Mouse (Mus musculus) limb, embryonic 13.5 days (tissue): ENCODE results near the gene Zfp217. TPM values are rescaled to one million over a fixed set of nuclear protein-coding genes. Genes with fewer than 3 reads are reported as not detected.

Experiments
- ATAC-seq: fragments of 200-750 bp; cut with Nextera tagmentation; 2 replicates; pipeline ENCODE4 v1.8.0; 2017; ENCODE audit warnings: low read depth, moderate number of reproducible peaks, moderate TSS enrichment; ENCODE audit not compliant: low FRiP score
- H3K27ac ChIP-seq: fragments of 300-500 bp; sonication (generic); 2 replicates; pipeline ENCODE4 v1.5.1; 2015; ENCODE audit warnings: inconsistent platforms, mild to moderate bottlenecking, moderate library complexity
- H3K27me3 ChIP-seq: fragments of 300-500 bp; sonication (generic); 2 replicates; pipeline ENCODE4 v1.6.1; 2015; ENCODE audit warnings: mild to moderate bottlenecking, inconsistent platforms
- H3K36me3 ChIP-seq: fragments of 300-500 bp; sonication (generic); 2 replicates; pipeline ENCODE4 v1.6.1; 2015; ENCODE audit warnings: inconsistent platforms, mild to moderate bottlenecking, moderate library complexity
- H3K4me1 ChIP-seq: fragments of 300-500 bp; sonication (generic); 2 replicates; pipeline ENCODE4 v1.6.1; 2015; ENCODE audit warnings: inconsistent platforms
- H3K4me2 ChIP-seq: fragments of 300-500 bp; sonication (generic); replicated peaks from 2 replicates; pipeline ENCODE4 v1.6.1; 2015; ENCODE audit warnings: inconsistent platforms, mild to moderate bottlenecking, moderate library complexity
- H3K4me3 ChIP-seq: fragments of 300-500 bp; sonication (generic); 2 replicates; pipeline ENCODE4 v1.5.1; 2015; ENCODE audit warnings: moderate library complexity, mild to moderate bottlenecking, inconsistent platforms
- H3K9ac ChIP-seq: fragments of 300-500 bp; sonication (generic); 2 replicates; pipeline ENCODE4 v1.6.1; 2015; ENCODE audit warnings: mild to moderate bottlenecking, inconsistent platforms
- H3K9me3 ChIP-seq: fragments of 300-500 bp; sonication (generic); 2 replicates; pipeline ENCODE4 v1.6.1; 2016; ENCODE audit warnings: inconsistent platforms
- WGBS: fragments of 180-500 bp; shearing (Covaris S2); methylation state at CpG from one replicate; pipeline ENCODE4 v1.1.7; 2015; 5-methylcytosine and 5-hydroxymethylcytosine counted together
- polyA plus RNA-seq: library from polyadenylated mRNA; unstranded; fragments of >200 nt; fragmentation: Nextera tagmentation; extraction: Ambion mirVana; gene quantifications from 2 replicates; pipeline ENCODE4 v1.2.1, GENCODE M21; 2015

The Zfp217 gene
- polyA plus RNA-seq, 1 experiment from 2014 or later, result 4.6 TPM

DNA sequence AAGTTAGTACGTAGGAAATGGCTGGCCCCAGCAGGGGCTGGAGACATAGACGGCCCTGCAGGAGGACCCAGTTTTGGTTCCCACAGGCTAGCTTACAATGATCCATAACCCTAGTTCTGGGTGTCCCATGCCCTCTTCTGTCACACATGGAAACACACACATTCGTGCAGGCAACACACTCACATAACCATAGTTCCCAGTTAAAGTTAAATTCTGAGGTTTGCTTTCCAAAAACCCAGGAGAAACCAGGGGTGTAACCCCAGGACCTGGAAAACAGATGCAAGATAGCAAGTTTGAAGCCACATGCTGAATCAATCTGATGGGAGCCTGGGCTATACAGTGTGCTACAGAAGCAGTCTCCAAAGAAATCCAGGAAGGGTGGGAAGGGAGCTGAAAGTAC lies 40.1 kb downstream of the Zfp217 start:
- Histone ChIP-seq H3K36me3 (peaks cover 59% of the 10 kb centered on the region), H3K27ac (no peak overlapping the region), H3K27me3 (no peaks in the 10 kb centered on the region), H3K4me3 (no peak overlapping the region), H3K4me2 (no peak overlapping the region), H3K9ac (no peak overlapping the region), H3K4me1 (no peaks in the 10 kb centered on the region), H3K9me3 (no peaks in the 10 kb centered on the region)
- ATAC-seq, result no peak
- WGBS, result 76% methylated on average over 3 of the region's 3 CpGs

DNA sequence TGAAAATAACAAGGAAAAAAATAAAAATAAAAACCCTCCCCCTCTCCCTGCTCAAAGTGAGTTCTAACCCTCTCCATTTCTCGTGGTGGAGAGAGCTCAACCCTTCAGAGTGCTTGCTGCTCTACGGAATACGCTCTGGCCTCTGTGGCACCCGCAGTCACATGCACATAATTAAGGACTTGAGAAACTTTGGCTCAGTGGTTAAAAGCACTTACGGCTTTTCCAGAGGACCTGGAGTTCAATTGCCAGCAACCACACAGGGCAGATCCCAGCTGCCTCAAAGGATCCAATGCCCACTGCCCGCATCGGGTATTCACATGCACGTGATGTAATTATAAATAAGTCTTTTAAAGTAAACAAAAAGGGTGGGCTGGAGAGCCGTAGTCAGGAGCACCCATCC lies 41.9 kb downstream of the Zfp217 start:
- H3K9me3 ChIP-seq, result no peaks in the 10 kb centered on the region
- H3K4me1 ChIP-seq, result peaks cover 1% of the 10 kb centered on the region; the same call in 1 of the 2 replicates
- no peaks in the 10 kb centered on the region for H3K27me3 ChIP-seq
- no peak overlapping the region for H3K4me3 ChIP-seq
- WGBS, result 60% methylated on average over 9 of the region's 9 CpGs
- no peak overlapping the region for H3K27ac ChIP-seq
- peak overlapping the region; percentile 8; the same call in 1 of the 2 replicates for H3K9ac ChIP-seq
- peaks cover 42% of the 10 kb centered on the region for H3K36me3 ChIP-seq
- H3K4me2 ChIP-seq, result no peak overlapping the region
- no peak for ATAC-seq

DNA sequence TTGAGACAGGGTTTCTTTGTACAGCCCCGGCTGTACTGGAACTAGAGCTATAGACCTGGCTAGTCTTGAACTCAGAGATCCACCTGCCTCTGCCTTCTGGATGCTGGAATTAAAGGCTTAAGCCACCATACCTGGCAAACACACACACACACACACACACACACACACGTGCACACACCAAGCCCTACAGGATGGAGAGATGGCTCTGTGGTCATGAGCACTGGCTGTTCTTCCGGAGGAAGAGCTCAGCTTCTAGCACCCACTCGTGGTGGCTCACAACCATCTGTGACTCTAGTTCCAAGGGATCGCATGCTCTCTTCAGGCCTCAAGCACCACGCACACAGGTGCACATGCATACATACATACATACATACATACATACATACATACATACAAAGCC lies 43.5 kb downstream of the Zfp217 start:
- no peaks in the 10 kb centered on the region for H3K27me3 ChIP-seq
- WGBS, result 88% methylated on average over 6 of the region's 6 CpGs
- H3K27ac ChIP-seq, result no peak overlapping the region
- no peak overlapping the region for H3K4me3 ChIP-seq
- H3K9ac ChIP-seq, result no peak overlapping the region
- no peak for ATAC-seq
- H3K9me3 ChIP-seq, result no peaks in the 10 kb centered on the region
- no peak overlapping the region for H3K4me2 ChIP-seq
- H3K4me1 ChIP-seq, result peaks cover 3% of the 10 kb centered on the region; the same call in 1 of the 2 replicates
- H3K36me3 ChIP-seq, result peaks cover 26% of the 10 kb centered on the region

DNA sequence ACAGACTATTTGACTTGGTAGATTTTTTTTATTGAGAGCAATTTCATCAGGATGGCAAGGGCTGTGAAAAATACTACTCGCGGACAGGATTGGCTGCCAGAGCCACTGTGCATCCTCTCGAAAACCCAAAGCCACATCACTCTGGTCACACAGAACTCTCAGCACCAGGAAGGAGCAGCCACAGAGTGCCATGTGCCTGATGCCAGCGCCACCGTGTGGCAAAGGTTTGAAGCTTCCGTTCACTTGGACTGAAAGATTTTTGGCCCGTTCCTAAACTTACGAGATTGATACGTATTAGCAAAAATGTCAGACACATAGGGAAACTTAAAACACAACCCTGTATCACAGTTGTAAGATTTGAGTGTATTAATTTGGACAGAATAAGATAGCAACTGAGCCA lies 44.1 kb downstream of the Zfp217 start:
- ATAC-seq, result no peak
- Histone ChIP-seq H3K27ac (no peak overlapping the region), H3K4me1 (peaks cover 3% of the 10 kb centered on the region; the same call in 1 of the 2 replicates), H3K4me2 (no peak overlapping the region), H3K9me3 (no peaks in the 10 kb centered on the region), H3K9ac (no peak overlapping the region), H3K4me3 (no peak overlapping the region), H3K36me3 (peaks cover 21% of the 10 kb centered on the region), H3K27me3 (no peaks in the 10 kb centered on the region)
- WGBS, result 47% methylated on average over 9 of the region's 9 CpGs

DNA sequence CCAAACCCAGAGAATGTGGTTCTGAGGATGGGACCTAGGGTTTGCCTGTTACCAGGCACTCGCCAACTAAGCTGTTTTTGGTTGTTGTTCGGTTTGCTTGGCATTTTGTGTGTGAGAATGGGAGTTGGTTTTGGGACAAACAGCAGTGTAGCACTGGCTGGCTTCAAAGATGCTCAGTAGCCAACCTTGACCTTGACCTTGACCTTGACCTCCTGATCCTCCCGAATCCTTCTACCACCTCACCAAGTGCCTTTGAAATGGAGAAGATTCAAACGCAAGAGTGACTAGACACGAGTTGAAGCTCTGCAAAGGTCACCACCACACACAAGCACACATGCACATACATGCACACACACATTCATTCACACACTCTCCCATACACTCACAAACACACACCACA lies 44.6 kb downstream of the Zfp217 start:
- no peak for ATAC-seq
- no peaks in the 10 kb centered on the region for H3K9me3 ChIP-seq
- H3K27me3 ChIP-seq, result no peaks in the 10 kb centered on the region
- peaks cover 21% of the 10 kb centered on the region for H3K36me3 ChIP-seq
- no peak overlapping the region for H3K4me2 ChIP-seq
- no peak overlapping the region for H3K4me3 ChIP-seq
- H3K4me1 ChIP-seq, result peaks cover 3% of the 10 kb centered on the region; the same call in 1 of the 2 replicates
- WGBS, result 79% methylated on average over 5 of the region's 5 CpGs
- no peak overlapping the region for H3K27ac ChIP-seq
- H3K9ac ChIP-seq, result no peak overlapping the region

DNA sequence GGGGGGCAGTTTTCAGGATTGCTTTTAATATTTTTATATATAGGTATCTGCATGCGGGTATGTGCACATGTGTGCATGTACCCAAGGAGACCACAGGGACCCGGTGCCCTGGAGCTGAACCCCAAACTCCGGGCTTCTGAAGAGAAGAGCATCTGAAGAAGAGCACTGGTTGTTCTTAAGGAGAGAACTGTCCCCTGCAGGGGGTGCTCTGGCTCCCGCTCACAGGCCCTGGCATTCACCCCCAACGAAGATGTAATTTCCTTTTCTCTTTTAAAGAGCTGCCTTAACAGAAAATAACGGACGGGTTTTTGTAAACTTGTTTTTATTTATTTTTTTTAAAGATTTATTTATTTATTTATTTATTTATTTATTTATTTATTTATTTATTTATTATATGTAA lies 46.0 kb downstream of the Zfp217 start:
- Histone ChIP-seq H3K27me3 (no peaks in the 10 kb centered on the region), H3K4me2 (no peak overlapping the region), H3K36me3 (peaks cover 10% of the 10 kb centered on the region), H3K27ac (no peak overlapping the region), H3K4me1 (peaks cover 3% of the 10 kb centered on the region; the same call in 1 of the 2 replicates), H3K9ac (no peak overlapping the region), H3K4me3 (no peak overlapping the region), H3K9me3 (no peaks in the 10 kb centered on the region)
- ATAC-seq, result no peak
- WGBS, result 67% methylated on average over 7 of the region's 7 CpGs

DNA sequence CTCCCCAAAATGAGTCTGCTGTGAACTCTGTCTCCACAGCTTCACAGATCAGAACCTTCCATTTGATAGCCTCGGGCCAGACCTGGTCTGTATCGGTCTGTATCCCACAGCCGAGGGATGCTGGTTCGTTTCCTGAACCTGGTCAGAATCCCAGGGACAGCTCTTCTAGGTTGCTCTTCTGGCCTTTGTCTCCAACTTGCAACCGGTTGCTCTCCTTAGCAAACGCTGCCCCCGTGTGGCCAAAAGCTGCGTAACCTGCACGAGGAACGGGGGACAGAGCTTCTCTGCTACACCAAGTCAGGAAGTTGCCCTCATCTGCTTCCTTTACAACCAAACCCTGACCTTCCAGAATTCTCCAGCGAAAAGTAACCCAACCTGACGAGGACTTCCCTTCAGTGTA lies 46.8 kb downstream of the Zfp217 start:
- no peak overlapping the region for H3K4me2 ChIP-seq
- 0 out of 2 replicates have a peak, but pooled peaks have one; percentile 48 for ATAC-seq
- no peaks in the 10 kb centered on the region for H3K27me3 ChIP-seq
- WGBS, result 4% methylated on average over 12 of the region's 12 CpGs
- H3K4me3 ChIP-seq, result no peak overlapping the region
- H3K9ac ChIP-seq, result no peak overlapping the region
- H3K9me3 ChIP-seq, result no peaks in the 10 kb centered on the region
- no peak overlapping the region for H3K27ac ChIP-seq
- peaks cover 5% of the 10 kb centered on the region; the same call in 1 of the 2 replicates for H3K36me3 ChIP-seq
- peaks cover 3% of the 10 kb centered on the region; the same call in 1 of the 2 replicates for H3K4me1 ChIP-seq

DNA sequence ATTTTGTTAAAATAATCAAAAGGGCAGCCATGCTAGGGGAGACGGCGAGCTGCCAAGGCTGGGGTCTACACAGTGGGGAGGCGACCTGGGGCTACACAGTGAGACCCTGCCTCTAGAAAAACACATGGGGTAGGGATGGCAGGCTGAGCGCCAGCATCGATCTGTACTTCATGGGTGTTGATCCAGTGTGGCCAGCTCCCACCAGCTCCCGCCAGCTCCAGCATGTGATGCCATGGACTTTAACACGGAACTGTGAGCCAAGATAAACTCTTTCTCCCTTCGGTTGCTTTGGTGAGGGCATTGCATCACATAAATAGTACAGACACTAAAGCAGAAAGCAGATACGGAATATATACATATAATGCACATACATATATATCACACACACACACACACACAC lies 53.0 kb downstream of the Zfp217 start:
- H3K9ac ChIP-seq, result no peak overlapping the region
- no peaks in the 10 kb centered on the region for H3K9me3 ChIP-seq
- 86% methylated on average over 9 of the region's 9 CpGs for WGBS
- no peaks in the 10 kb centered on the region for H3K27me3 ChIP-seq
- H3K36me3 ChIP-seq, result no peaks in the 10 kb centered on the region
- H3K27ac ChIP-seq, result no peak overlapping the region
- peaks cover 13% of the 10 kb centered on the region for H3K4me1 ChIP-seq
- no peak overlapping the region for H3K4me2 ChIP-seq
- no peak overlapping the region for H3K4me3 ChIP-seq
- no peak for ATAC-seq

DNA sequence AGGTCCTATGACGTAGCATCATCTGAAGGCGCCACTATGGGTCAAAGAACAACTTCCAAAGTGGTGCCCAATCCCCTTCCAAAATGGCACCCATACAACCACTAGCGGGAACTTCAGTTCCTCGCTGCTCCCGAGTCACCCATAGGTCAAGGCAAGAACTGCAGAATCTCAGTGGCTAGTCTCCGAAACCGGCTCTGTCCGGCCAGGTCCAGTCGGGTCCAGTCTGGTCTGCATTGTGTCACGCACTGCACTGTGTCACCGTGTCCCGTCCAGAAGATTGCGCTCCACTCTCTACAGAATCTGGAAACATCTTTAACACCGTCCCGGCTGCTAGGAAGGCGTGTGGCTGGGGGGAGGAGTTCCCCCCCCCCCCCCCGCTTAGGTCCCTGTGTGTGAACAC lies 53.7 kb downstream of the Zfp217 start:
- Histone ChIP-seq H3K27ac (no peak overlapping the region), H3K27me3 (no peaks in the 10 kb centered on the region), H3K36me3 (no peaks in the 10 kb centered on the region), H3K4me1 (peaks cover 13% of the 10 kb centered on the region), H3K4me2 (no peak overlapping the region), H3K9me3 (no peaks in the 10 kb centered on the region), H3K9ac (no peak overlapping the region), H3K4me3 (no peak overlapping the region)
- 94% methylated on average over 17 of the region's 17 CpGs for WGBS
- ATAC-seq, result no peak

DNA sequence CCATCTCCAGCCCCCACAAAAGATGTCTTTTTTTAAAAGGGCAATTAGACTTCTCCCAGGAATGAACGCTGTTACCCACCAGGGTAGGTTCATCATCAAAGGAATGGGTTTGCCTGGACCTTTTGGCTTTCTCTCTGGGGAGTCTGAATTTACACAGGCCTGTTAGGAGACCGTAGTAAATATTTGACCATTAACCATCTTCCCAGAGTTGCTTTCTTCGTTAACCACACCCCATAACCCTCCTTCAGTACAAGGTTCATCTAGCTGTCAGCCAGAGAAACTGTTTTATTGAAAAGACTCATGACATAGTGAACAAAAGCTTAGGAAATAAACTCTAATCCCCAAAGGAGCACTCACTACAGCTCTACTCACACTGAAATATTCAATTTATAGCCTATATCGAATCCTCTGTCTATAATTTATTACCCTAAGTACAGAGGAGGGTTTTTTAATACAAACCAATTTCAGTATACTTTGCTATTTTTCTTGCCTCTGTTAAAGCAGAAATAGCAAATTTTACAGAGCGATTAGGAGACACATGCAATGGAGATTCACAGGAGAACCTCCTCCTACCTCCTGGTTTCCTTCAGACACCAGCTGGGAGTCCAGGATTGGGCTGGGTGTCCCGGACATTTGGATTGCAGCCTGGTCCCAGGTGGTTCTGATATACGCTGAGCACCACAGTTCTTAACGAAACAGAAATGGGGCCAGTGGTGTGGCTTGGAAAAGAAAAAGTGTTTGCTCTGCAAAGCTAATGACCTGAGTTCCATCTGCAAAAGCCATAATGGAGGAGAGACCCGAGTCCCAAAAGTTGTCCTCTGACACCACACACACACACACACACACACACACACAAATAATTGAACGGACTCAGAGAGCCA lies 56.1 kb downstream of the Zfp217 start:
- Histone ChIP-seq H3K36me3 (no peaks in the 10 kb centered on the region), H3K9ac (no peak overlapping the region), H3K27ac (no peak overlapping the region), H3K27me3 (no peaks in the 10 kb centered on the region), H3K4me3 (no peak overlapping the region), H3K4me1 (peaks cover 13% of the 10 kb centered on the region), H3K9me3 (no peaks in the 10 kb centered on the region), H3K4me2 (no peak overlapping the region)
- ATAC-seq, result peak; percentile 55; the same call in 1 of the 2 replicates
- 29% methylated on average over 10 of the region's 10 CpGs for WGBS

DNA sequence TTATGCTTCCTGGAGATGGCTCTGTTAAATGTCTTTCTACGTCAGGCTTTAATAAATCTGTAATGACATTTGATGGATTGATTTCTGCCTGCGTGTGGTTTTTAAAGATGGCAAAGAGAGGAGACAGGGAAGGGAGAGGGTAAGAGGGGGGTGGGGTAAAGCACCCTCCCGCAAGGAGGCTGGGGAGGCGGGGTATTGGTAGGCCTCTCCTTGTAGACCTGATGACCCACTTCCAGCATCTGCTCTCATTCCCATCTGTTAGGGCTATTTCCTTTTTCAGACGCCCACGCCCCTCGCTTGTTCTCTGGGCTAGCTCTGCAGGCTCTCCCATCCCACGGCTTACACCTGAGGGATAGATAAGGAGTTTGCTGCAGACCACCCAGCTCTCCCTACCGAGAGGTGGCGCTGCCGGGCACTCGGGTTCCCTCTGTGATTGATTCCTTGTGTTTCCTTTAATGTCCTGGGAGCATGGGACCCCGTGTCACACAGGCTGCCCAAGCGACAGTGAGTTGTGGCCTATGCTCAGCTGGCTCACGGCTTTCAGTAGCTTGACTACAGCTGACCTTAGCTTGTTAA lies 69.4 kb downstream of the Zfp217 start:
- no peak overlapping the region for H3K9ac ChIP-seq
- no peak overlapping the region for H3K4me2 ChIP-seq
- peaks cover 3% of the 10 kb centered on the region; the same call in 1 of the 2 replicates for H3K27me3 ChIP-seq
- H3K4me1 ChIP-seq, result peaks cover 32% of the 10 kb centered on the region
- H3K27ac ChIP-seq, result no peak overlapping the region; the same call in 1 of the 2 replicates
- WGBS, result 36% methylated on average over 15 of the region's 15 CpGs
- H3K4me3 ChIP-seq, result no peak overlapping the region
- no peaks in the 10 kb centered on the region for H3K36me3 ChIP-seq
- H3K9me3 ChIP-seq, result no peaks in the 10 kb centered on the region
- ATAC-seq, result no peak

DNA sequence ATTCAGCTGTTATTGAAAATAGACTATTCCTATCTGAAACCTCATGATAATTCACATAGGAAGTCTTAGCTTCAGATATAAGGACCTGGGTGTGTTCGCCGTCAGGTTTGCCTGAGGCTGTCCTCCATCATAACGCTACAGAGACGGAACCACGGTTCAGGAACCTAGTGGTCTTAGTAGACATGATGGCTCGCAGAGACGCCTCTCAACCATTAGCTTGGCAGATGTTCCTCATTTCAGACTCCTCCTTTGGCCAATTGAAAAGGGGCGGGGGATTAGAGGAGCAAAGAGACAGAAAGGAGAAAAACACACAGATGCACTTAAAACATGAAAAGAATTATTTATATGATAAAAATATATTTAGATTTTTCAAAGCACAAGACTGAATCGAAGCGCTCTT lies 69.9 kb downstream of the Zfp217 start:
- H3K9ac ChIP-seq, result no peak overlapping the region
- no peak overlapping the region for H3K27ac ChIP-seq
- H3K36me3 ChIP-seq, result no peaks in the 10 kb centered on the region
- 77% methylated on average over 10 of the region's 10 CpGs for WGBS
- no peaks in the 10 kb centered on the region for H3K9me3 ChIP-seq
- no peak overlapping the region for H3K4me3 ChIP-seq
- H3K27me3 ChIP-seq, result peaks cover 3% of the 10 kb centered on the region; the same call in 1 of the 2 replicates
- no peak overlapping the region for H3K4me2 ChIP-seq
- H3K4me1 ChIP-seq, result peaks cover 37% of the 10 kb centered on the region
- ATAC-seq, result no peak
